Mouse (Mus musculus): ENCODE data around the gene Prdx5. TPM values are rescaled to one million over a fixed set of nuclear protein-coding genes. Genes with fewer than 3 reads are reported as not detected.
"Not testable (repeated sequence)": the region's sequence is repeated elsewhere in the genome, so short reads cannot be mapped to it uniquely, and the experiment has no call there.

The Prdx5 gene
- polyA plus RNA-seq, 1 experiment from 2014 or later = 200 TPM

DNA sequence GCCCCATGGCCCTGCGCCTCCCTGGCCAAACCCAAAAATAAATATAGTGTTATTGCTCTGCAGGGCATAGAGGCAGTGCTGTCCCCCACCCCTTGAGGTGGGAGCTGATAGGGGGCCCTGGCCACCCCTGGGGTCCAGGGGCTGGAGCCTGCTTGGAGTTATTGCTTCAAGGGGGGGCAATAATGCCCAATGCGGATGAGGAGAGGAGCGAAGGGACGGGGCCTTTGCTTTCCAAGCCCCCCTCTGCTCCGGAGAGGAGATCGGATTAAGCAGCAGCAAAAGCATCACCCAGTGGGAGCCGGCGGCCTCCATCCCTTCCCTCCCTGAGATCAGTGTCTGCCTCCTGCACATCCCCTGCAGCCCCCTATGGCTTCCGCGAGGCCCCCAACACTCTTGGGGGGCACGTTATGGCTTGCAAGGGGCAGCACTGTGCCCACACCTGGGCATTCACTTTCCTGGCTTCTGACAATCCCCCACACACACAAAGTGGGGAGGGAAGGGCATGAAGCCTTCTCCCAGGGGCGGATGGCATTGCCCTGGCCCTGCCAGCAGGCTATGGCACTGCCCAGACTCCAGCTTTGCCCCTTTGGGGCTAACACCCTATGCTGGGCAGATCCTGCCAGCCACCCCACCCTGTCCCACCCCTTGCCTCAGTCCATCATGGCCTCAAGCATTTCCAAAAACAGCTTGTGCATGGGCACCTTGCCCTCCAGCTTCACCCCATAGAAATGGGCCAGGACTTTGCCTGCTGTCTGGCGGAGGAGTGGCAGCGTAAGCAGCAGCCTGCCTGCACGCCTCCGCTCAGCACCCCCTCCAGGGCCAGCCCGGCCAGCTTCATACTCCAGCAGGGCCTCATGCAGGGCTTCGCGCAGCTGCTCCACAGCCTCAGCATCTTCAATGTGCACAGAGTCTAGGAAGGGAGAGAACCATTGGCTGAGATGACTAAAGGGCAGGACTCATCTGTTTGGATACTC lies 1.5 kb upstream of the Prdx5 start:
- Histone ChIP-seq H3K27me3 (no peaks in the 10 kb centered on the region), H3K27ac (no peak overlapping the region), H3K9me3 (replicated peaks) (no peaks in the 10 kb centered on the region), H3K4me2 (replicated peaks) (peak overlapping the region; percentile 66), H3K4me3 (peak overlapping the region; percentile 57; the same call in 1 of the 2 replicates), H3K9ac (0 out of 2 replicates have a peak overlapping the region, but pooled peaks have one; percentile 2), H3K36me3 (peaks cover 43% of the 10 kb centered on the region), H3K4me1 (peaks cover 27% of the 10 kb centered on the region)
- 84% methylated on average over 19 of the region's 19 CpGs for WGBS
- ATAC-seq (ENCODE audit: low FRiP score) = no peak

DNA sequence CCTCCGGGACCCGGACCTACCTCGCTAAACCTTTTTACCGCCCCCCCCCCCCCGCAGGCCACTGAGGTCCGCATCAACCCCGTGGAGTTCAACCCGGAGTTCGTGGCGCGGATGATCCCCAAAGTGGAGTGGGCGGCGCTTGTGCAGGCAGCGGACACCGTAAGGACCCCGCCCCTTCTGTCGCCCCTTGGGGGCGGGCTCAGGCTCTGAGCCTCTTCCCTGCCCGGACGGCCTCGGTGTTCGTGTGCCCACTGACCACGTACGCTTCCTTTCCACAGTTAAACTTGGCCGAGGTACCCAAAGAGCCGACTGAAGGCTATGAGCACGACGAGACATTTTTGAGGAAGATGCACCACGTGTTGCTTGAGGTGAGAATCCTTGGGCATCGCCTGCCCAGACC lies 400 bp upstream of the Prdx5 start:
- ATAC-seq (ENCODE audit: low FRiP score) = peak; percentile 30; the same call in 1 of the 2 replicates
- WGBS = under 1% methylated on average over 28 of the region's 30 CpGs
- not testable (repeated sequence) for H3K27me3 ChIP-seq; H3K9me3 ChIP-seq (replicated peaks)
- peak overlapping the region; percentile 69 for H3K9ac ChIP-seq
- peak overlapping the region; percentile 57 for H3K4me3 ChIP-seq
- H3K36me3 ChIP-seq = peaks cover 52% of the 10 kb centered on the region
- H3K4me2 ChIP-seq (replicated peaks) = peak overlapping the region; percentile 66
- H3K4me1 ChIP-seq = peaks cover 27% of the 10 kb centered on the region
- peak overlapping the region; percentile 95 for H3K27ac ChIP-seq

DNA sequence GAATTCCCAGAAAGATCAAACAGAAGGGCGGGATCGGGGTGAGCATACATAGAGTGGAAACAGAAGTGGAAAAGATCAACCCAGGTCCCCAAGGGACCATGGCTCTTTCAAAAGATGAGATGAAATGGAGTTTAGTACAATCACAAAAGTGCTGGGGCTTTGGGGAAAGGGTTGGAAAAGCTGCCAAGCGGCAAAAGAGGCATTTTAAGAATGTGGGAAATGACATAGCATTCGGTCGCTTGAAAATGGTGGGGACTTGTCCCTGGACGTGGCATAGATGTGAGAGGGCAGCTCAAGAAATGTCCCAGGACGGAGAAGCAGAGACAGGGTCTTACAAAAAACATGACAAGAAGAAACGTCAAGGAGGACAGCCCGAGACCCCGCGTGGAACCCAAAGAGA lies 885 bp downstream of the Prdx5 start:
- Histone ChIP-seq H3K36me3 (peaks cover 60% of the 10 kb centered on the region), H3K4me1 (peaks cover 27% of the 10 kb centered on the region), H3K27ac (peak overlapping the region; percentile 95), H3K27me3 (no peaks in the 10 kb centered on the region), H3K9me3 (replicated peaks) (no peaks in the 10 kb centered on the region), H3K9ac (peak overlapping the region; percentile 66), H3K4me2 (replicated peaks) (peak overlapping the region; percentile 66), H3K4me3 (peak overlapping the region; percentile 57)
- 10% methylated on average over 11 of the region's 11 CpGs for WGBS
- ATAC-seq (ENCODE audit: low FRiP score) = no peak

DNA sequence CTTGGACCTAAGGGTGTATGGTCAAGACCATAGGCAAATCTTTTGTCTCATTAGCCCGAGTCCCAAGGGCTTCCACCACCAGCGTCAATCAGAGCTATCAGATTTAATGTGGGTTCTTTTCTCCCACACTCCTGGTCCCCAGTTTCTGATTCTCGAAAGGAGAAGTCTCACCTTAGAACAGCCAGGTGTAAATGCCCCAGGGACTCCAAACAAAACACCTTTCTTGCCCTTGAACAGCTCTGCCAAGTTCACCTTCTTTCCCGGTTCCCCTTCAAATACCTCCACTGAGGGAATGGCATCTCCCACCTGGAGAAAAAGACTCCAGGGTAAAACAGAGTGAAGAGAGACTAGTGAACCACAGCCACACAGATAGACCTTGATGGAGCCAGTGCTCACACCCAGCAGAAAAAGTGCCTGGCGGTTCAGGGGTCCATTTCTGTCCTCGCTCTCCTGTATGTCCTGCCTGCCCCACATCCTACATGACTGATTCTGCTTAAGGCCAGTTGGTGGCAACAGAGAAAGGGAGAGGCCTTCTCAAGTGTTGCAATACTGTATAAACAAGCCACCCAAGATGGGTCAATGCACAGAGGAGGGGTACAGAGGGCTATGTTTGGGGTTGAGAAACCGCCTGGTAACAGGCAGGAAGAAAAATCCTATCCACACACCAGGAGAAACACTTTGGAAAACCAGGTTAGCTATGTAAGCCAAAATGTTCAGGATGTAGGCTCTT lies 1.9 kb downstream of the Prdx5 start:
- H3K4me1 ChIP-seq = peaks cover 27% of the 10 kb centered on the region
- 92% methylated on average over 7 of the region's 7 CpGs for WGBS
- H3K27me3 ChIP-seq = no peaks in the 10 kb centered on the region
- no peak for ATAC-seq (ENCODE audit: low FRiP score)
- no peak overlapping the region for H3K27ac ChIP-seq
- H3K4me3 ChIP-seq = peak overlapping the region; percentile 57
- H3K4me2 ChIP-seq (replicated peaks) = peak overlapping the region; percentile 66
- H3K9ac ChIP-seq = peak overlapping the region; percentile 66; the same call in 1 of the 2 replicates
- H3K36me3 ChIP-seq = peaks cover 50% of the 10 kb centered on the region
- no peaks in the 10 kb centered on the region for H3K9me3 ChIP-seq (replicated peaks)

DNA sequence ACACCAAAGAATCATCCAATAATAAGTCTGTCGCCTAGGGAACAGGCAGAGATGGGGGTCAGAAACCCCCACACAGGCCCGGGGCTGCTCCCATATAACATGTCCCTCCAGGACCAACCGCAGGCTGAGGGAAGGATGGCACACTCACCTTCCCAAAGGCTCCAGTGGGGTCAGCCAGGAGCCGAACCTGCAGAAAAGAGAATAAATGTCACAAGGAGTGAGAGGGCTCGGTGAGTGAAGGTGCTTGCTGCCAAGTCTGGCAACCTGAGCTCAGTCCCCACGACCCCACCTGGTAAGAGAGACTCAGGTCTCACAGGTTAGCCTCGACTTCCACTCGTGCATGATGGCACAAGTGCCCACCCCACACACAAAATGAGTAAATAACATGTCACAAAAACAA lies 2.8 kb downstream of the Prdx5 start:
- Histone ChIP-seq H3K9ac (no peak overlapping the region), H3K4me3 (no peak overlapping the region), H3K4me2 (replicated peaks) (no peak overlapping the region), H3K27ac (no peak overlapping the region), H3K27me3 (no peaks in the 10 kb centered on the region), H3K4me1 (peaks cover 27% of the 10 kb centered on the region), H3K36me3 (peaks cover 41% of the 10 kb centered on the region), H3K9me3 (replicated peaks) (no peaks in the 10 kb centered on the region)
- WGBS = 94% methylated on average over 8 of the region's 8 CpGs
- no peak for ATAC-seq (ENCODE audit: low FRiP score)

DNA sequence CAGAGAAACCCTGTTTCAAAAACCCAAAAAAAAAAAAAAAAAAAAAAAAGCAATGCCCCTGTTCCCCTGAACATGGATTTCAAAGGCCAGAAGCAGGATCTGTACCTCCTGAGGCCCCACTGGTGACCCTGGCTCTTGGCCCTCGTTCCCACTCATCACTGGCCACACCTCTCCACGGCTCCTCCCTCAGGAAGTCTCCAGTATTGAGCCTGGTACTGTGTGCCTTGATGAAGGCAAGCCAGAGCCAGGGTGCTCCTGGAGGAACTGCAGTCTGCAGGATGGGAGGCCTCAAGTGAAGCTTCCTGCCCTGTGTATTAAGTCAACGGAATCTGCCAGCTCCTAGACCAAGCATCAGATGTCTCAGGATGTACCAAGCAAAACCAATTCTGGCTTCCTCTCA lies 3.7 kb downstream of the Prdx5 start:
- Histone ChIP-seq H3K4me2 (replicated peaks) (no peak overlapping the region), H3K9ac (no peak overlapping the region), H3K36me3 (peaks cover 32% of the 10 kb centered on the region), H3K4me1 (peaks cover 19% of the 10 kb centered on the region), H3K4me3 (no peak overlapping the region), H3K9me3 (replicated peaks) (no peaks in the 10 kb centered on the region), H3K27ac (no peak overlapping the region), H3K27me3 (no peaks in the 10 kb centered on the region)
- WGBS = 90% methylated on average over 3 of the region's 3 CpGs
- no peak for ATAC-seq (ENCODE audit: low FRiP score)

DNA sequence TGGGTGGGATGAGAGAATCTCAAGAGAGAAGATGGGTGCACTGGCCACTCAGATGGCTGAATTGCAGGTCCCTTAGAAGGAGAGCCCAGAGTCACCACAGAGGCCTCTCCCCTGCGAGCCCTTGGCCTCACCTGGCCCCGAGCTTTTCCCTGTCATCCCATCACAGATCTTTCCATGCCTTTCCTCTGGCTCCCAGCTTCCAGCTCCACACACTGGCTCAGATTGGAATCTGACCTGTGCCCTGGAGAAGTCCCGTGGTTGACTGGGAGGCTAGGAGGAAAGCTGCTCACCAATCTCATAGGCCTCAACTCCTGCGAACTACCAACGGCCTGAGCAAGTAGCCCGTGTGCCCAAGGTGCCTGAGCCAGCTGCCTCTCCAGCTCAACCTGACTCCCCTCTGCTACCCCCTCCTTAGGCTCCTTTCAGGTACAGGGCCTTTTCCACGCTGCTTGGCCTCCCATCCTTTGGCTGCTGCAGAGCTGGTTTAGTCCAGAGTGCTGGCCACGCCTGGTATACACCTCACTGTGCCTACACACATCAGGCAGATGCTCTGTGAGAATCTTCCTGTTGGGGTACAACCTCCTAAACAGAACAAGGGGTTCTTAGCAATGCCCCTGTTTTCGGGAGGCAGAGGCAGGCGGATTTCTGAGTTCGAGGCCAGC lies 4.3 kb downstream of the Prdx5 start:
- WGBS = 89% methylated on average over 11 of the region's 11 CpGs
- Histone ChIP-seq H3K4me1 (peaks cover 15% of the 10 kb centered on the region), H3K36me3 (peaks cover 28% of the 10 kb centered on the region), H3K27ac (no peak overlapping the region), H3K4me2 (replicated peaks) (no peak overlapping the region), H3K4me3 (no peak overlapping the region), H3K9me3 (replicated peaks) (no peaks in the 10 kb centered on the region), H3K9ac (no peak overlapping the region), H3K27me3 (no peaks in the 10 kb centered on the region)
- no peak for ATAC-seq (ENCODE audit: low FRiP score)

DNA sequence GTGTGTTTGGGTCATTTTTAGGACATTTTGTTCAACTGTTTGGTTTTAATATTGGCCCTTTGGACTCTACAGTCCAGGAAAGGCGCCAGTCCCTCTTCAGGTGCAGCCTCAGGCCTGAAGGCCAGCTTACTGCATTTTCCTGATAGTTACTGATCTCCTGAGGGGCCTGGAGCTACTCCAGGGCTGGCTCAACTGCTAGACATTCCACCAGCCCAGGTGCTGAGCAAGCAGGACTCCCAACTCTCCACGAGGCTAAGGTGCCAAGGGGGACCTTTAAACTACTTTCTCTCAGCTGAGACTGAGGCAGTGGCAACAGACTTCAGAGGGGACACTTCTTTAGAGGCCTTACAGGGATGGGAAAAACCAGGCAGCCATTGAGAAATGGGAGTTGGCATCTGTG lies 5.1 kb downstream of the Prdx5 start:
- Histone ChIP-seq H3K9me3 (replicated peaks) (no peaks in the 10 kb centered on the region), H3K36me3 (peaks cover 28% of the 10 kb centered on the region), H3K27ac (no peak overlapping the region), H3K4me3 (no peak overlapping the region), H3K4me1 (peaks cover 15% of the 10 kb centered on the region), H3K27me3 (no peaks in the 10 kb centered on the region), H3K9ac (no peak overlapping the region; the same call in 1 of the 2 replicates), H3K4me2 (replicated peaks) (no peak overlapping the region)
- ATAC-seq (ENCODE audit: low FRiP score) = no peak
- WGBS = 81% methylated on average over 2 of the region's 2 CpGs

DNA sequence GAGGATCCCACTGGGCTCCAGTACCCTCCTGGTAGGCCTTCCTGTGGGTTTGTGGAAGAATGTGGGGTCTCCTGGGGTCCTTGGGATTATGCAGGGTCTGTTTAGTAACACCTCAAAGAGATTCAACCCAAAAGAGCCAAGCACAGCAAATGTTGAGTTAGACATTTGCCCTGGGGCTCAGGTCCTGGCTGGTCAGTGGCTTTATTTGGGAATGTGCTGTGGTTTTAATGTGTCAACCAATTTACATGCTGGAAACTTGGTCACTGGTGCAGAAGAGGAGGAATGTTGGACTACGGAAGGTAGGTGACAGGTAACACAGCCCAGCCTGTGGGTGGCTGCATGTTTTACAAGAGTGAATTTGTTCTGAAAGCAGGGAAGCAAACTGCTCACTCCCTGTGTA lies 6.9 kb downstream of the Prdx5 start:
- Histone ChIP-seq H3K36me3 (peaks cover 28% of the 10 kb centered on the region), H3K27me3 (no peaks in the 10 kb centered on the region), H3K4me3 (no peak overlapping the region), H3K4me1 (peaks cover 5% of the 10 kb centered on the region), H3K27ac (no peak overlapping the region), H3K9me3 (replicated peaks) (no peaks in the 10 kb centered on the region), H3K9ac (no peak overlapping the region), H3K4me2 (replicated peaks) (no peak overlapping the region)
- 97% methylated on average over 1 of the region's 1 CpGs for WGBS
- no peak for ATAC-seq (ENCODE audit: low FRiP score)

DNA sequence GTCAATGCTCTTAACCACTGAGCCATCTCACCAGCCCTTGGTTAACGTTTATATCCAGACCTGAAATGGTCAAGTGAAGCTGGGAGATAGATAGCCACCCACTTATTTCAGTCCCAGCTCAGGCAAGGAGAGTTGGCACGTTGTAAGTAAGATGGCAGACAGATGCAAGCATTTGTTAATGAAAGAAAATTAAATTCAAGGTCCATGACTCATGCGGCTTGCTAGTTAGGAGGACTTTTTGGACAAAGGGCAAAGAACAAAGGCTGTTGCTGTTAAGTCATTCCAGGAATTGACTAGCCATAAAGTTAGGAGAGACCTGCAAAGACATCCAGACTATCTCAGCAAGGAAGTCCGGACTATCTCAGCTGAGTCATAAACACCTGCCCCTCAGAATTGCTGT lies 10.3 kb downstream of the Prdx5 start:
- no peak for ATAC-seq (ENCODE audit: low FRiP score)
- no peak overlapping the region for H3K4me3 ChIP-seq
- no peak overlapping the region for H3K27ac ChIP-seq
- no peak overlapping the region for H3K9ac ChIP-seq
- peaks cover 3% of the 10 kb centered on the region; the same call in 1 of the 2 replicates for H3K36me3 ChIP-seq
- H3K27me3 ChIP-seq = no peaks in the 10 kb centered on the region
- 84% methylated on average over 4 of the region's 4 CpGs for WGBS
- no peak overlapping the region for H3K4me2 ChIP-seq (replicated peaks)
- no peaks in the 10 kb centered on the region for H3K4me1 ChIP-seq
- peaks cover 8% of the 10 kb centered on the region for H3K9me3 ChIP-seq (replicated peaks)

DNA sequence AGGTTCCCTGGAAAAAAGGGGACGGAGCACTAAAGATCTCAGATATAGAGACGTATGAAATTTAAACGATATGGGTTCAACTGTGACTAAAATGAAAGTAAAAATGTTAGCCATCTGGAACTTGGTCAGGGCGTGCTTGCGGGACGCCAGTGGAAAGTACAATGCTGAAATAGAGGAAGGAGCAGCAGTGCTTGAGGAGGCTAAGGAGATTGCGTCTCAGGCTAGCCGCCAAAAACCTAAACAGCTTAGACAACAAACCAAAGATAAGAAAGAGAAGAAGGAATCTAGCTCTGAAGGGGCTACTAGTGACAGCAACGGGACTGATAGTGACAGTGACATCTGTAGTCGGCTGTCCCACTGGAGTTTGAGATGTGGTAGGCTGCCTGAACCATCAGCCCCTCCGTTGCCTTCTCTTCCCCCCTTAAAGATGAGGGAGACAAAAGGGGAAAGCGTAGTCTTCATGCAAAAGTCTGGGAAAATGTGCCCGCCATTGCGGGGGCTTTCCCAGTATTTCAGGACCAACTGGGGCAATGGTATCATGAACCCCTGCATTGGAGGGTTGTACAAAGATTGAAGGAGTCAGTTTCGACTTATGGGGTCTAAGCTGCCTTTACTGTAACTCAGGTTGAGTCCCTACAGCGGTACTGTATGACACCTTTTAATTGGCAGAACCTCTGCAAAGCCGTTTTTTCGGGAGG lies 14.1 kb downstream of the Prdx5 start:
- not testable (repeated sequence) for H3K4me2 ChIP-seq (replicated peaks); H3K36me3 ChIP-seq; ATAC-seq (ENCODE audit: low FRiP score); H3K9ac ChIP-seq; H3K4me1 ChIP-seq; H3K9me3 ChIP-seq (replicated peaks); H3K27me3 ChIP-seq; H3K4me3 ChIP-seq; H3K27ac ChIP-seq
- 91% methylated on average over 18 of the region's 18 CpGs for WGBS

All from hindbrain, embryonic 12.5 days (tissue).